Mouse (Mus musculus) liver, embryonic 14.5 days (tissue): Measurements from ENCODE around the gene Unc45a.

Experiments
- CTCF ChIP-seq: IDR thresholded peaks from 2 replicates; pipeline ENCODE4 v1.5.1; 2016; ENCODE audit warnings: antibody characterized with exemption, low read depth, control low read depth
- EP300 ChIP-seq: IDR thresholded peaks from 2 replicates; pipeline ENCODE4 v1.6.1; 2016; ENCODE audit warnings: antibody characterized with exemption, low read depth

DNA sequence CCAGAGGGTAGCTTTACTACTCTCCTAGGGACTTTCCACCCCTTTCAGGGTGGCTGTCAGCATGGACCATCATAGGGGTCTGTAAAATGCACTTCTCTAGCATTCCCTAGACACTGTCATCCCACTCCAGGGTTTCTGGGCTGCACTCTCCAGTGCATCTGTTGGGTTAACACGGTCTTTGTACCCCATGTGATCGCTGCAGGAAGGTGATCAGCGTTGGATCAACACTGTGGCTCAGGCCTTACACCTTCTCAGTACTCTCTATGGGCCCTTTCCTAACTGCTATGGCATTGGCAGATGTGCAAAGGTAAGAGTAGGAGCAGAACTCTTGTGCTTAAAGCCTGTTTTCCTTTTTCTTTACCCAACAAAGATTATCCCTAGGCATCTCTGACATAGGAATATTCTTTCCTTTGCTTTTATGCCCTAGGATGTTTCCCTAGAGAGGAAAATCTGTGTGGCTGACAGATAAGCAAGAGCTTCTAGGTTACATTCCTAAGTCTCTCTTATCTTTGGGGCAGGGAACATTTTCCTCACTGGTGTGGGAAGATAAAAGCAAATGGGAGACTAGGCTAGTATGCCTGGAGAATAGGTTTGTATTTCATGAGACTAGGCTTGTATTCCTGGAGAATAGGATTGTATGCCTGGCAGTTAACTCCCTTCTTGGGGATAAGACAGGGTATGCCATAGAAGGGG, 57.4 kb downstream of the Unc45a start:
- TF ChIP-seq CTCF (no peak), EP300 (peak; percentile 51; the same call in 1 of the 2 replicates)
